Mouse (Mus musculus): ENCODE measurements at regions not wholly inside any gene's neighbourhood (a gene's known extent, or its start where the extent isn't known, plus 50 kb on each side); places are given as distances from the start of the nearest gene placed in this dataset.

GRCm38 (mm10) chr1:151045334-151045733, 52.1 kb upstream of the Hmcn1 start:
- H3K36me3 ChIP-seq (ENCODE audit: inconsistent target): no peaks in the 10 kb centered on the region
- H3K27ac ChIP-seq: no peak overlapping the region
- H3K4me3 ChIP-seq (ENCODE audit: inconsistent target): no peak overlapping the region
- WGBS (ENCODE audit: missing documents): 90% methylated on average over 5 of the region's 5 CpGs
- no peaks in the 10 kb centered on the region for H3K79me2 ChIP-seq (ENCODE audit: inconsistent target)

DNA sequence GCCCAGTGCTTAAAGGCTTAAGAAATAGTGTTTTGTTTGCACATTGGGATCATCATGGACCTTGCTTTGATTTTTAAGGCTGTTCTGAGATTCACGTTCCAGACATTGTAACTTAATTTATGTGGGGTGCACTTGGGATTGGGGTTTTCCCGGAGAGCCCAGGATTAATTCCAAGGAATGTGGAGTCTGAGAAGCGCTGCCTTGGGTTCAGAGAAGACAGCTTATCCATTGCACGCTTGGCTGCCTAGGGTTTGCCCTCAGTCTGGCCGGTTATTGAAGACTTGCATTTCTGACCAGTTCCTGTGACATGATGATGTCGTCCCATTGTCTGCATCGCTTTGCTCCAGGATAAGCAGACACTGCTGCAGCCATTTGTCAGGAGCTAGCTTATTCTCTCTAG, 53.4 kb upstream of the Hmcn1 start:
- Histone ChIP-seq H3K4me3 (ENCODE audit: inconsistent target) (no peak overlapping the region), H3K36me3 (ENCODE audit: inconsistent target) (no peaks in the 10 kb centered on the region), H3K27ac (no peak overlapping the region), H3K79me2 (ENCODE audit: inconsistent target) (no peaks in the 10 kb centered on the region)
- 86% methylated on average over 7 of the region's 7 CpGs for WGBS (ENCODE audit: missing documents)

GRCm38 (mm10) chr1:151049726-151050506, 56.7 kb upstream of the Hmcn1 start:
- WGBS (ENCODE audit: missing documents): 90% methylated on average over 19 of the region's 19 CpGs
- Histone ChIP-seq H3K79me2 (ENCODE audit: inconsistent target) (no peaks in the 10 kb centered on the region), H3K27ac (no peak overlapping the region), H3K4me3 (ENCODE audit: inconsistent target) (no peak overlapping the region), H3K36me3 (ENCODE audit: inconsistent target) (no peaks in the 10 kb centered on the region)

DNA sequence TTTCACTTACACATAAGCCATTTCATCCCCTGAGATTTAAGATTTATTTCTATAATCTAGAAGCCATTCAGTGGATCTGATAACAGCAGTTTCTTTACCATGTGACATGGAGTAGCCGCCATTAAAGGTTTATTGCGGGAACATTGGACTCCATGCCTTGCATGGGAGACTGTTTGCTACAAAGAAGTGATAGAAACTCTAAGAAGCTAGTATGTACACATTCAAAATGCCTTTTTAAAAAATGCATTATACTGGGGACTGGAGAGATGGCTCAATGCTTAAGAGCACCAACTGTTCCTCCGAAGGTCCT, 57.2 kb upstream of the Hmcn1 start:
- Histone ChIP-seq H3K4me3 (ENCODE audit: inconsistent target) (no peak overlapping the region), H3K36me3 (ENCODE audit: inconsistent target) (no peaks in the 10 kb centered on the region), H3K79me2 (ENCODE audit: inconsistent target) (no peaks in the 10 kb centered on the region), H3K27ac (no peak overlapping the region)
- 95% methylated on average over 3 of the region's 3 CpGs for WGBS (ENCODE audit: missing documents)

- H3K4me3 ChIP-seq (ENCODE audit: inconsistent target): no peak overlapping the region
- H3K27ac ChIP-seq: no peak overlapping the region
- H3K79me2 ChIP-seq (ENCODE audit: inconsistent target): no peaks in the 10 kb centered on the region
- H3K36me3 ChIP-seq (ENCODE audit: inconsistent target): no peaks in the 10 kb centered on the region
- WGBS (ENCODE audit: missing documents): 58% methylated on average over 5 of the region's 5 CpGs
Observed at GRCm38 (mm10) chr1:151053268-151053667, 60.0 kb upstream of the Hmcn1 start.

DNA sequence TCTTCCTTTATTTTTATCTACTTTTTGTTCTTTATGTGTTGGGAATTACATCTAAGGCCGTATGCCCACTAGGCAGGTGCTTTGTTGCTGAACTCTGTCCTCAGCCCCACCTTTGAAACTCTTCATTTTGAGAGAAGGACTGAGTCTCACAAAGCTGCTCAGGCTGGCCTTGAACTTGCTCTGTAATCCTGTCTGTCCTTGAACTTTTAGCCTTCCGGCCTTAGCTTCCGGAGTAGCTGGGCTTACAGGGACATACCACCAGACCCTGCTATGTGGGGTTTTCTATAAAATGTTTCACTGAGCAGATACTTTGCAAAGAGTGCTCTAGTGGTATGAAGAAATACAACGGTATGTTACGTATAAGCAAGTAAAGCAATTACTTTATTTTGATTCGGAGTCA, 62.2 kb upstream of the Hmcn1 start:
- WGBS (ENCODE audit: missing documents): 92% methylated on average over 6 of the region's 6 CpGs
- Histone ChIP-seq H3K79me2 (ENCODE audit: inconsistent target) (no peaks in the 10 kb centered on the region), H3K27ac (no peak overlapping the region), H3K4me3 (ENCODE audit: inconsistent target) (no peak overlapping the region), H3K36me3 (ENCODE audit: inconsistent target) (no peaks in the 10 kb centered on the region)

DNA sequence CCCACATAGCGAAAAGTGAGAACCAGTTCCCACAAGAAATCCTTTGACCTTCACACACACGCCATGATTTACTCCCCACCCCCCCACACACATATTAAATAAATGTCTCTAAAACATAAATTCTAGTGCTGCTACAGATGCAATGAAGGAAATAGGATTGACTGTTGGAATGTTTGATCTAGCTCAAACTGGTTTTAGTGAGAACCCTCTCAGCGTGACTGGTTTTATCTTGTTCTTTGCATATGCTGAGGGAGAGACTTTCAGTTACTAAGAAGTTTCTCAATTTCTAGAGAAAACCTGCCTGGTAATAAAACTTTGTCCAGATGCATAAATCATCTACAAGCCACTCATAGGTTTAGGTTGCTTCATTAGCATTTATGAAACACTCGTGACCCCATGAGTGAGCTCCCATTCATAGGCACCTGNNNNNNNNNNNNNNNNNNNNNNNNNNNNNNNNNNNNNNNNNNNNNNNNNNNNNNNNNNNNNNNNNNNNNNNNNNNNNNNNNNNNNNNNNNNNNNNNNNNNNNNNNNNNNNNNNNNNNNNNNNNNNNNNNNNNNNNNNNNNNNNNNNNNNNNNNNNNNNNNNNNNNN, 66.4 kb upstream of the Hmcn1 start:
- no peaks in the 10 kb centered on the region for H3K36me3 ChIP-seq (ENCODE audit: inconsistent target)
- H3K27ac ChIP-seq: no peak overlapping the region
- H3K79me2 ChIP-seq (ENCODE audit: inconsistent target): no peaks in the 10 kb centered on the region
- no peak overlapping the region for H3K4me3 ChIP-seq (ENCODE audit: inconsistent target)
- WGBS (ENCODE audit: missing documents): 92% methylated on average over 3 of the region's 4 CpGs

DNA sequence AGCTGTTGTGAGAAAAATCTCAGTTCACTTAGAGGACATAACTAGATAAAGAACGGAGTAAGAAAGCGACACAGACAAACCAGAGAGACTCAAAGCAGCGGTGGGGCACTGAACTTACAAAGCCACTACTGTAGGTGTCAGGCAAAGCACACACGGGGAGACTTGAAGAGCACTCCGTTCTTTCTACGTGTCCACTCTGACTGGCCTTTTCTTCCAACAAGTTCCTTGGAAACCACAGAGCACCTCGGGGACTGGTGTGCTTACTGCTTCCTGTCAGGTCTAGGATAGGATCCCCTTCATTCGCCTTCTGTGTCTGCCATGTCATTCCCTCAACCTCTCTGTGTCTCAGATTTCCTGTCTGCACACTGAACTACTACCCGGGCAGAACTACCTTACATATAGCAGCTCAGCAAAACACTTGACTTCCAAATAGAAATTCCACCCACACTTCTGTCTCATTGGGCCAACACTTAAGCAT, 71.9 kb upstream of the Hmcn1 start:
- 37% methylated on average over 9 of the region's 9 CpGs for WGBS (ENCODE audit: missing documents)
- Histone ChIP-seq H3K79me2 (ENCODE audit: inconsistent target) (no peaks in the 10 kb centered on the region), H3K4me3 (ENCODE audit: inconsistent target) (no peak overlapping the region), H3K27ac (no peak overlapping the region), H3K36me3 (ENCODE audit: inconsistent target) (no peaks in the 10 kb centered on the region)

GRCm38 (mm10) chr1:151066379-151067128, 73.3 kb upstream of the Hmcn1 start:
- WGBS (ENCODE audit: missing documents): 91% methylated on average over 15 of the region's 15 CpGs
- H3K4me3 ChIP-seq (ENCODE audit: inconsistent target): no peak overlapping the region
- no peaks in the 10 kb centered on the region for H3K36me3 ChIP-seq (ENCODE audit: inconsistent target)

GRCm38 (mm10) chr1:151074508-151075314, 81.5 kb upstream of the Hmcn1 start:
- Histone ChIP-seq H3K4me3 (ENCODE audit: inconsistent target) (peak overlapping the region; percentile 21; the same call in 1 of the 2 replicates), H3K79me2 (ENCODE audit: inconsistent target) (no peaks in the 10 kb centered on the region), H3K36me3 (ENCODE audit: inconsistent target) (no peaks in the 10 kb centered on the region), H3K27ac (0 out of 2 replicates have a peak overlapping the region, but pooled peaks have one; percentile 5)
- WGBS (ENCODE audit: missing documents): 4% methylated on average over 16 of the region's 16 CpGs

More at GRCm38 (mm10) chr1:151066379-151067128, 73.3 kb upstream of the Hmcn1 start:
- no peaks in the 10 kb centered on the region for H3K79me2 ChIP-seq (ENCODE audit: inconsistent target)
- H3K27ac ChIP-seq: no peak overlapping the region

- Histone ChIP-seq H3K27ac (no peak overlapping the region), H3K79me2 (ENCODE audit: inconsistent target) (no peaks in the 10 kb centered on the region), H3K36me3 (ENCODE audit: inconsistent target) (no peaks in the 10 kb centered on the region), H3K4me3 (ENCODE audit: inconsistent target) (no peak overlapping the region)
- WGBS (ENCODE audit: missing documents): 61% methylated on average over 6 of the region's 6 CpGs
Observed at GRCm38 (mm10) chr1:151075541-151075940, 82.3 kb upstream of the Hmcn1 start.

DNA sequence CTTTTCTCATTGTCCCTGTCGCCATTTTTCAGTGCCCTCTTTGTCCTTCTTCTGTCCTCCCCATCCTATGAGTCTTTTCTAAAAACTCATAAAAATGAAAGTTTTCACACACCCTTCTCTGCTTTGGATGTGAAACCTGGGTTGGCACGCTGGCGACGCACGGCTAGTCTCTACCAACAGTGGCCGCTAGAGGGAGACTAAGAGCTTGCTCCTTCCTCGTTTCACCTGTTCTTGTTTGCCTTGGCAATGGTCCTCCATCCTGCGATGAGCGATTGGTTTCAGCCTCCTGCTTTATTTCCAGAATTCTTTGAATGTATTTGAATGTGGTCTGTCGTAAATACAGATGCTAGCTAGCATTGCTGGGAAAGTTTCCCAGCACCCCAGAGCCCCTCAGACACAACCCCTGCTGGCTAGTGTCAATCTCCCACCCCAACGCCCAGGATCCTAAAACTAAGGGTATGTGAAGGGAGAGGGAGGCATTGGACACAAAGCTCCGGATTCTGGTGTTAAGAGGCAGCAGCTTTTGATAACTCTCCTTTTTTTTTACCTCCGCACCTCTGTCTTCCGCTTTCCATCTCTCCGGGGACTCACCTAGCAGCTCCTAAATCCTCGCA, 85.8 kb upstream of the Hmcn1 start:
- no peaks in the 10 kb centered on the region for H3K79me2 ChIP-seq (ENCODE audit: inconsistent target)
- 32% methylated on average over 16 of the region's 16 CpGs for WGBS (ENCODE audit: missing documents)
- H3K4me3 ChIP-seq (ENCODE audit: inconsistent target): no peak overlapping the region
- no peaks in the 10 kb centered on the region for H3K36me3 ChIP-seq (ENCODE audit: inconsistent target)
- no peak overlapping the region for H3K27ac ChIP-seq

- Histone ChIP-seq H3K36me3 (ENCODE audit: inconsistent target) (no peaks in the 10 kb centered on the region), H3K79me2 (ENCODE audit: inconsistent target) (no peaks in the 10 kb centered on the region), H3K27ac (no peak overlapping the region), H3K4me3 (ENCODE audit: inconsistent target) (no peak overlapping the region)
- WGBS (ENCODE audit: missing documents): 86% methylated on average over 15 of the region's 15 CpGs
Observed at GRCm38 (mm10) chr1:151079614-151080360, 86.6 kb upstream of the Hmcn1 start.

All from macrophage (primary cell).